Mouse (Mus musculus) CD8-positive naive resting alpha-beta T cell, adult 2 months (primary cell): ENCODE data around the gene Hcrtr1.

Experiments
- DNase-seq, 2 experiments: peaks; one replicate each; pipeline ENCODE4 v3.0.0; 2022; ENCODE audit warnings: low read depth in 2 of 2, low spot score in 2 of 2

The Hcrtr1 gene

GRCm38 (mm10) chr4:130139214-130139492, at the start of gene Hcrtr1:
Gene Hcrtr1 (minus strand): TSS chr4:130139359.
- DNase-seq, result no peak

DNA sequence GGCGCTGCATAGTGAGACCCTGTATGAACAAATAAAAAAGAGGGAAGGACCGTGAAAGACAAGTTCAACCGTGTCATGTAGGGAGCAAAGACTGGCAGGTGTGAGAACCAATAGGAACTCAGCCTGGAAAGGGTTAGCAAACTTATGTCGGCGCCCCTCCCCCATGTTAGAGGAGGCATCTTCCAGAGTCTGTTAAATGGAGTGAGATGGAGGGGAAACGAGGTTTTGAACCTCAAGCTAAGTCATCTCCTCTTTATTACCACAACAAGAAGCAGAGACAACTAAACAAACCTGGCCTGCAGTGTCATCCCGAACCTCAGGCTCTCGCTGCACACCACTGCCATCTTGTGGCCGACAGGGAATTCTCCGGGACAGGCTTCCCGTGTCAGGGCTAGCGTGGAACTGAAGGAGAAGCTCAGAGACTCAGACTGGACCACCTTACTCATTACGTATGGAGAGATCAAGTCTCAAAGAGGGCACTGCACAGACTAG, 49.7 kb upstream of the Hcrtr1 start:
- DNase-seq, result peak; percentile 41 to 51

DNA sequence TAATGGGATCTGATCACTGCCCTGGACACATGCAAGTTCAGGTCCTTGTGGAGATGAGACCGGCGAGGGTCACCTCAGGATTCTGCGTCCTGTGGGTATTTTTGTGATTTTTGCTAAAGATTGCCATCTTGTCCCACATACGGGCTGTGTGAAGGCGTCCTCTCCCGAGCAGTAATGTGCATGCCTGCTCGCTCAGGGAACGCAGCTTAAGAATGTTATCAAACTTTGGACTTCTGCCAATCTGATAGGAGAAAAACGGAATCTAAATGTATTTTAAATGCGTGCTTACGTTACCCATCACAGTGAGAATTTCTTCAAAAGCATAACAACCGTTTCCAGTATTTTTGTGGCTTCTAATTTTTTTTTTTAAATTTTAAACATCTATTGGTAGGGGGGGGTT, 47.7 kb upstream of the Hcrtr1 start:
- no peak for DNase-seq

GRCm38 (mm10) chr4:130186450-130186849, 47.3 kb upstream of the Hcrtr1 start:
- DNase-seq, result no peak

- no peak for DNase-seq
Measured at GRCm38 (mm10) chr4:130183879-130184278, 44.7 kb upstream of the Hcrtr1 start.

GRCm38 (mm10) chr4:130183023-130183422, 43.9 kb upstream of the Hcrtr1 start:
- DNase-seq, result no peak

DNA sequence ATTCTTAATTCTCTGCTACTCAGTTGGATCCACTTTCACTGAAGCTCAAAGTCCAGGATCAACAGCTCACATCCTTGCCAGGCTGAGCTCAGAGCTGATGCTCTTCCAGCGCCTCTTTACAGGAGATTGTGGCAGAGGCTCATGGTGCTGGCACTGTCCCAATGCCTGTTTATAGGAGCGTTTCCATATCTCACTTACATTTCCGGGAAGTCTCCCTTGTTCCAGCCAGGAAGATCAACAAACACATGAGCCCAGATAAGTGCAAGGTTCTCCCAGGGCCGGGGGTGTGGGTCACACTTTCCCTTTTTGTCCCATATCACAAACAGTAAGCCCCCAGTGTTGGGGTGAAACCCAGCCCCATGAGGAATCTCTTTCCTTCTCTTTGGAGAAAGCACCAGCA, 42.7 kb upstream of the Hcrtr1 start:
- DNase-seq, result no peak

DNA sequence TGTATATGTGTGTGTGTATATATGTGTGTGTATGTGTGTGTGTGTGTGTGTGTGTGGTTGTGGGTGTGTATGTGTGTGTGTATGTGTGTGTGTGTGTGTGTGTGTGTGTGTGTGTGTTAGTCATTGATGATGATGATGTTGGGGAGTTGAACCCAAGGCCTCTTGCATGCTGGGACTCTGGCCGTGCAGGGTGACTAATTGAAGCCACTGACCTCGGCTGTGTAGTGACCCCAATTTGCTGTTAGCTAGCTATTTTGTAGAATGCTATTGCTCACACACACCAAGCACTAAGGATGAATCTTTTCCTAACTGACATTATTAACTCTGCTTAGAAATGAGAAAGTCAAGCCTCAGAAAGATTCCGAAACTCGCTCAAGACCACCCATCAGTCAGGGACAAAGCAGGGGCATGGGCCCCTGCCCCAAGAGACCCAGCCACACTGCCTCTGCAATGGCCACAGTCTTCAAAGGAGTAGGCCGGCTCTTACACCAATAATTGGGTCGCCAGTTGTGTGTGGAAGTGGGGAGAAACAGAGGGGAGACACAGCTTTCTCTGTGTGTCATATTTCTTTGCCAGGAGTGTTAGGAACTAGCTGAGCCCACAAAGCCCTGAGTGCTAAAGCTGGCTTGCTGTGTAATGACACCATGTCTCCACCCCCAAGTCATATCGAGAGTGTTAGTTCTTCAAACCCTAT, 41.9 kb upstream of the Hcrtr1 start:
- no peak for DNase-seq

DNA sequence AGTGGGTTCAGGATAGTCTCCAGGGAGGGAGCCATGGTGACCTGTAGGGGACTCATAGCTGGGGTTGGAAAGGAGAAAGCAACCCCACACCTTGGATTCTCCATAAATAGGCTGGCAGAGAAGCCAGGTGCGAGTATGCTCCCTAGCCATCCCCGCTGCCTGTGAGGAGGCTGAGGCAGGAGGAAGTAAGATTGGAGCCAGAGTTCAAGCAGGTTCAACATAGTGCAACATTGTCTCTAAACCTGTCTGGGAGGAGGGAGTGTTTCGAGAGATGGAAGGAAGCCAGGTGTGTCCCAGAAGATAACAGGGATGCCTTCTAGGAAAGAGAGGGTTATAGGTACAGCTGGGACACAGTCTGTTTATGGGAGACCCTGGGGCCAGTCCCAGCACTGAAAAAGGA, 40.7 kb upstream of the Hcrtr1 start:
- DNase-seq, result no peak

- no peak for DNase-seq
Measured at GRCm38 (mm10) chr4:130177536-130177935, 38.4 kb upstream of the Hcrtr1 start.

GRCm38 (mm10) chr4:130177087-130177486, 37.9 kb upstream of the Hcrtr1 start:
- DNase-seq, result no peak

GRCm38 (mm10) chr4:130176156-130176720, 37.1 kb upstream of the Hcrtr1 start:
- no peak for DNase-seq

GRCm38 (mm10) chr4:130175072-130175711, 36.0 kb upstream of the Hcrtr1 start, which contains the start of gene Tinagl1:
Gene Tinagl1 (minus strand): TSS chr4:130175122.
- DNase-seq, result no peak

GRCm38 (mm10) chr4:130174335-130175031, 35.3 kb upstream of the Hcrtr1 start:
- DNase-seq, result no peak

DNA sequence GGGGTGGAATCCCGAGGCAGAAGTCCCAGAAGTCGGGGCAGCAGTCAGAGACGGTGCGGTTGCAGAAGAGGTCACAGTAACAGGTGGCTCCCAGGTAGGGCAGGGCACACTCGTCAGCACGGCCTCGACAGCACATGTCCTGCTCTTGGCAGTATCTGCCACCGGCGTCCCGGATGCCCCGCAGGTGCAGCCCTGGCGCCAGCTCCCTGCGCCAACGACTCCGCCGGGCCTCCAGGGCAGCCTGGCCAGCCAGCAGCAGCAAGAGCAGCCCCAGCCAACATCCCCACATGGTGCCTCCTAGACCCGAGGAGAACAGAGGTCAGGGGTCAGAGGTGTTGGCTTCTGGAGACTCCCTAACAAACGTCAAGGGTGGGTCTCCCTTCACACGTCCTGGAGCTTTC, 34.8 kb upstream of the Hcrtr1 start:
- no peak for DNase-seq

DNA sequence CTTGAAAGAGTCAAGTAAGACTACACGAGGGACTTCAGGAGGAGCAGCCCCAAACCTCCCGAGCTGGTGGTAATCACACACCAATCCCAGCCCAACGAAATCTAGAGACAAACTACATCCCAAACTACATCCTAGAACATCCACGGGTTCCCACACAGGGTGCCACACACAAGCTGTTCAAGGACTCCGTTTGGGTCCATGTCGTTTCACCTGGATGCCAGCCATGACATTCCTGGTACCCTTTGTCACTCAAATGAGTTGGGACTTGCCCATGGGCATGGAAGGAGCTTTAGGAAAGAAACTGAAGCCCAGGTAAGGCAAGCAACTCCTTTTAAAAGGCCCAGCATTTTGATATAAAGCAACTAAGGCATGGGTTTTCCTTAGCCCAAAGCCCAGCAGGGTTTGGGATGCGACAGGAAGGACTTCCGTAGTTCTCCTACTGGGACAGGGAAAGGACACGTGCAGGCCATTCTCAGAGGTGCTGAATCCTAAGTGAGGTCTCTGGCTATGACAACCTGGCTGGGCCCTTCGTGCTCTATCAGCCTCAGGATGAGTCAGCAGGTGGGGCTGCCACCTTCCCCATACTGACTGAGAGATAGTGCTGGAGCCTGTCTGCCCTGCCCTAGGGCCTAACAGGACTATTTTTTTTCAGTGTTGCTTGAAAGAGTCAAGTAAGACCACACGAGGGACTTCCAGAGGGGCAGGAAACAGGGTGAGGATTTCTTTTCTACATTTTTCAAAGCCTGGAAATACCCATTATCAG, 34.1 kb upstream of the Hcrtr1 start:
- no peak for DNase-seq

- DNase-seq, result no peak
Measured at GRCm38 (mm10) chr4:130171951-130172765, 33.0 kb upstream of the Hcrtr1 start.

DNA sequence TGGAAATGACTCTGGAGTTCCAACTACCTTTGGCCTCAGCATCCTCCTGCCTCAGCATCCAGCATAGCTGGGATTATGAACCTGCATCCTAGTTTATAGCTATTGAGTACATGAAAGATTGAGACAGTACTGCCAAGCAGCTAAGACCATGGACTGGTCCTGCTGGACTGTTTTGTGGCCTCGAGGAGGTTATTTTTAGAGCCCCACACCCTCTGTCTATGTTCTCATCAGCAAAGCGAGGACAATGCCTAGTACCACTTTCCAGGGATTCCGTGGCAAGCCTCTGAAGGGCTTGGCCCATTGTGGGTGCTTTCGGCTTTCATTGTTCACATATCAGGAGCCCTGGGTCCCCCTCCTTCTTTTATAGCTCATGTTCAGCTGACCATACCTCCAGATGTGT, 31.2 kb upstream of the Hcrtr1 start:
- no peak for DNase-seq

- no peak for DNase-seq
Measured at GRCm38 (mm10) chr4:130169411-130169971, 30.3 kb upstream of the Hcrtr1 start.
